Mouse (Mus musculus) erythroblast, embryonic 14.5 days (primary cell): ENCODE measurements around the gene Irf2.

ENCODE experiments used
- GATA1 ChIP-seq: IDR thresholded peaks from 2 replicates; pipeline ENCODE4 v1.6.1; 2012; ENCODE audit warnings: low read length, inconsistent platforms, mixed read lengths
- TAL1 ChIP-seq: IDR thresholded peaks from 3 replicates; pipeline ENCODE4 v1.6.1; 2012; ENCODE audit warnings: low read length, inconsistent platforms, mixed read lengths

GRCm38 (mm10) chr8:46818990-46819288 lies 79.4 kb downstream of the Irf2 start:
- TF ChIP-seq GATA1 = no peak
- no peak for TF ChIP-seq TAL1
